Mouse (Mus musculus) liver, adult 2 months (tissue): ENCODE results near the gene Tmem135.

Experiments
- CTCF ChIP-seq: fragments of 200-500 bp; IDR thresholded peaks from 2 replicates; pipeline ENCODE4 v1.5.1; 2011; ENCODE audit warnings: low read depth, low read length, control low read depth
- POLR2A ChIP-seq: fragments of 200-500 bp; IDR thresholded peaks from 2 replicates; pipeline ENCODE4 v1.6.1; 2011; ENCODE audit warnings: low read length, control low read depth; ENCODE audit not compliant: insufficient read depth; ENCODE audit errors: extremely low read depth

DNA sequence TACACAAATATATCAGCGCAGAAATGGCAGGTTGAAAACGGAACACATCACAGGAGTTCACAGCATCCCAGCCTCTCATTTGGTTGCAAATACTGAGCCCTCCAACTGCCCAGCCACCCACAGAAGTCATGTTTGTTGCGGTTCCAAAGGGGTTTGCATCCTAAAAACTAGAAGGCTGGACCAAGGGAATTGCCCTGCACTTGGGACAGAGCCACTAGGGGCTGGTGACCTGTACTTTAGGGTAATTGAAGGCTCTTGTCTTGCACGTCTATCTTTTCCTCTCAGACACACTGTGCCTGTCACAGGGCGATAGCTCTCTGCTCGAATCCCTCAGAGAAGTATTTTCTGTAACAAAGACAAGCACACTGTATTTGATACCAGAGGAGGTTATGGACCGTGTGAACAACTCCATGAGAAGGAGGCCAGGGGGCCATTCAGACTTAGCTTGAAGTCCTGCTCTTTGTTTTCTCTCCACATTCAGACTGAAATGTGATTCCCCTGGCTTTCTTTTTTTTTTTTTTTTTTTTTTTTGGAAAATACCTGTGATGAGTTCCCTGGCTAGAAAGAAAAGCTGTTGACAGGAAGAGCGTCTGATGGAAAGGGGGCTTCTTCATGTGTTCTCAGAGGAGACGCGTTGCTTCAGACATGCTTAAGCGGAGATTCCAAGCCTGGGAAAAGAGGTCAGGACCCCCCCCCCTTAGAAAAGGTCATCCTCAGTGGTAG, 2.7 kb downstream of the Tmem135 start:
- TF ChIP-seq CTCF (no peak), POLR2A (no peak)
